Mouse (Mus musculus): Measurements from ENCODE around the gene Thap3.
A peak's percentile ranks its signal among the peaks of the same experiment; 100 is the strongest.
"Not testable (repeated sequence)": the region's sequence is repeated elsewhere in the genome, so short reads cannot be mapped to it uniquely, and the experiment has no call there.

Gene Thap3

DNA sequence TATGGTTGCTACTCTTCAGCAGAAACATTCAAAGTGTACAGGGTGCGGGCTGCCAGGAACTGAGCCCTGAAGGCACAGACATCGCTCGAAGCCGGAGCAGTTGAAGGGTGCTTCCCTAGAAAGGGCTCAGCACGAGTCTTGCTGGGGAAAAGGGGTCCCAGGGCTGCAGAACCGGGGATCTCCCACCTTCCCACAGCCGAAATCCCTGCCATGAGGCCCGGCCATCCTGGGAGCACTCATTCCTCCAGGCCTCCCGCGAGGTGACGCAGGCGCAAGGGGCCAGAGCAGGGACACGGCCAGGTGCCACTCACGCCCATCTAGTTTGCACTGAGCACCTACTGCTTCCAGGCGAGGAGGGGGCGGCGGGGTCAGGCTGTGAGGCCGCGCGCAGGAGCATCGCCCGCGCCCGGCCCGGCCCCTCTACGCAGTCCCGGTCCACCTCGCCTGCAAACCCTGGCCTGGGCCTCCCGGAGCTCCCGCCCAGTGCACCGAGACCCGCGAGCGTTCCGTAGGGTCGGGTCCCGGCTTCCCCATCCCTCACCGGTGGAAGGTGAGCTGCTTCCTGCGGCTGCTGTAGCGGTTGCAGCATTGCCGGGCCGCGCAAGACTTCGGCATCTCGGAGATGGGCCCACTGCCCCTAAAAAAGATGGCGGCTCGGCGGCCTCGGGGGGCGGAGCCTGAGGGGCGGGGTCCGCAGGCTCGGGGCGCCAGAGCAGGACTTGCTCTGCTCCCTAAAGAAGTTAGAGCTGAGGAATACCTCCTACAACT lies at the start of gene Thap3:
Thap3 (minus strand) TSS at position 656 of the 768 bp plus-strand sequence.
- DNase-seq, result peak; percentile 91

DNA sequence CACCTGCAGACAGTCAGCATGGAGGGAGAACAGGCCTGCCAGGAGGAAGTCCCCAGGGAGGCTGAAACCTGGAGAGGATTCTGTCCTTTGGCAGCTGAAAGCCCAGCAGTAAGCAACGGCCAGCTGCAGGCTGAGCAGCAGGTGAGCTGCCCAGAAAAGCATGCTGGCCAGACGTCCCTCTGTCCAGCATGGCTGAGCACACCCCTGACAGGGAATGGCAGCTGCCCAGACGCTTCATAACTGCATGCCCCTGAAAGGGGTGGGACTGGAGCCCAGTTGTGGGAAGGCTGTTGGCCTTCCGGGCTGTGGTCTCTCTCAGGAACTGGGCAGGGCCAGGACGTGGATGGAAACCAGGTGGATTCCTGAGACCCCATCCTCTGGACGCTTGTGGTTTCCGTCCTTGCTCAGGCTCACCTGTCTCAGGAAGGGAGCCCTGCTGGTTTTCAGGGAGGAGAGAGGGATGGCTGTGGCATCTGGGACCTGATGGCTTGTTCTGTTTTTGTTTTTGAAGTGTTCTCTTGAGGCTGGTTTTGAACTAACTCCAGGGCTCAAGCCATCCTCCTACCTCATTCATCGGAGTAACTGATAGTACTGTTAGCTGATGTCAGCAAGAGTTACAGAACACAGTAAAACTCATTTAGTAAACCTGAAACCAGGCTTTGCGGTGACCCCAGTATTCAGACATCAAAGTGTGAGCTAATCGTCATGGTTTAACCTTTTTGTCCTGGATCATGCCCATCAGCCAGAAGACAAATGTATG lies 49.6 kb upstream of the Thap3 start, which contains the start of gene Tas1r1:
Tas1r1 (minus strand) TSS at position 344 of the 760 bp plus-strand sequence.
- no peak for DNase-seq

DNA sequence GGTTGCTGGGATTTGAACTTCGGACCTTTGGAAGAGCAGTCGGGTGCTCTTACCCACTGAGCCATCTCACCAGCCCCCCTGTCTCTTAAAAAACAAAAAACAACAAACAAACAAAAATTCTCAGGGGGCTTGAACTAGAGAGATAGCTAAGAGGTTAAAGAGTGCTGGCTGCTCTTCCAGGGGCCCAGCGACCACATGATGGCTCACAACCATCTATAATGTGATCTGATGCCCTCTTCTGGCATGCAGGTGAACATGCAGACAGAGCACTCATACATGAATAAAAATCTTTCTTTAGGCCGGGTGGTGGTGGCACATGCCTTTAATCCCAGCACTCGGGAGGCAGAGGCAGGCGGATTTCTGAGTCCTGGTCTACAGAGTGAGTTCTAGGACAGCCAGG lies 47.7 kb upstream of the Thap3 start:
- DNase-seq, result not testable (repeated sequence)

DNA sequence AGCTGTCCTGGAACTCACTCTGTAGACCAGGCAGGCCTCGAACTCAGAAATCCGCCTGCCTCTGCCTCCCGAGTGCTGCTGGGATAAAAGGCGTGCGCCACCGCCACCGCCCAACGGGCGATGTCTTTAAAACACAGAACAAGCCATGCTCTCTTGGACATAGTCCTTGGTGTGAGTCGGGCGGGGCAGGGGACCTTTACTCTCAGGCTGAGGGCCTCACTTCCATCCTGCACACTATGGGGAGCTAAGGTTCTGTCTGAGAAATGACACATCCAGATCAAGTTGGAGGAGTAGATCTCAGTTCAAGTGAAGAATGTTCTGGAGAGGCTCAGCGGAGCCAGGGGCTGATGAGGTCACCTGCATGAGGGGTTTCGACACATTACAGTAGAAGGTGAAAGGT lies 44.1 kb upstream of the Thap3 start:
- DNase-seq, result no peak

DNA sequence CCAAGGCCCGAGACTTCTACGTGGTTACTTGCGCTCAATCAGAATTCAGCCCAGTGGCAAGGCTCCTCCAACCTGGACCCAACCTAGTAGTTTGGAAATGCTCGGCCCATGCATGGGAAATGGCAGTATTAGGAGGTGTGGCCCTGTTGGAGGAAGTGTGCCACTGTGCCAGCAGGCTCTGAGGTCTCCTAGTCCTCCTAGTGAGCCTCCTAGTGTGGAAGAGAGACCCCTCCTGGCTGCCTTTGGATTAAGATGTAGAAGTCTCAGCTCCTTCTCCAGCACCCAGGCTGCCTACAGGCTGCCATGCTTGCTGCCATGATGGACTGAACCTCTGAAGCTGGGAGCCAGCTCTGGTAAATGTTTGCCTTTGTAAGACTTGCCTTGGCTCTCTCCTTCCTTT lies 41.2 kb upstream of the Thap3 start:
- no peak for DNase-seq

DNA sequence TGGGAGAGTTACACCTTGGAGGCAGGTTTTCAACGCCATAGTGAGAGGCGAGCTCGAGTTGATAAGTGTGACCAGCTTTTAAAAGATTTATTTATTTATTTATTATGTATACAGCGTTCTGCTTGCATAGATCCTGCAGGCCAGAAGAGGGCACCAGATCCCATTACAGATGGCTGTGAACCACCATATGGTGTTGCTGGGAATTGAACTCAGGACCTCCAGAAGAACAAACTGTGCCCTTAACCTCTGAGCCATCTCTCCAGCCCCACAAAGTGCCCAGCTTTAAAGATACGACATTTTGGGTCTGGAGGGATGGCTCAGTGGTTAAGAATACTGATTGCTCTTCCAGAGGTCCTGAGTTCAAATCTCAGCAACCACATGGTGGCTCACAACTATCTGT lies 40.3 kb upstream of the Thap3 start:
- DNase-seq, result peak; percentile 30

DNA sequence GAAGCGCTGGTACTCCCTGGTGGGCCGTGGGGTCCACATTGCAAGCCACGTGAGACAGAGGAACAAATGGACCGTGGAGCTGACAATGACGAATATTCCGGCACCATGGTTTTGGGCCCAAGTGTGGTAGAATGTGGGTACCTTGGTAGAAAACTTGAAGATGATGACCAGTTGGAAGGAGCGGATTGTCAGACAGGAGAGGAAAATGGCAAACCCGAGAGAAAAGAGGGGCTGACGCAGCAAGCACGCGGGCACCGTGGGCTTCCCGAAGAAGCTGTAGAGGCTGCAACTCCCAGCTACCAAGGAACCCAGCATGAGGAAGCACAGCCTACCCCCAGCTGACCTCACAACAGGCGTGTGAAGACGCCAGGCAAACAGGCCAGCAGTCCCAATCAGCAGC lies 39.7 kb upstream of the Thap3 start:
- DNase-seq, result no peak

DNA sequence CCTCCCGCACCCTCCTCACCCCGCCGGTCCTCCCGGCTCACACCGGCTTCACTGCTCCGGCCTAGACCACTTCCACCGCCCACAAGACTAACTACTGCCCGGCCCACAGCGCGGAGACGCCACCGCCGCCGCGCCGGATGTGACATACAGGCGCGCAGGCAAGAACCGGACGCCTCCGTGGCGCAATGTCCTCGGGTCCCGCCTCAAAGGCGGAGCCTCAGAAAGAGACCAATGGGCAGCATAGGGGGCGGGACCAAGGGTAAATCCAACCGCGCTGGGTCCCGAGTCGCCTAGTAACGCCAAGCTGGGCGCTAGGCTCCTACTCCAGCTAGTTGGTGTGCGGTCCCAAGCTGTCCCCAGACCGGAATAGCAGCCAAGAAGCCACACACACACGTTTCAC lies 38.7 kb upstream of the Thap3 start, which contains the start of gene Zbtb48:
Zbtb48 (minus strand) TSS at position 148 of the 400 bp plus-strand sequence.
- peak; percentile 95 for DNase-seq

DNA sequence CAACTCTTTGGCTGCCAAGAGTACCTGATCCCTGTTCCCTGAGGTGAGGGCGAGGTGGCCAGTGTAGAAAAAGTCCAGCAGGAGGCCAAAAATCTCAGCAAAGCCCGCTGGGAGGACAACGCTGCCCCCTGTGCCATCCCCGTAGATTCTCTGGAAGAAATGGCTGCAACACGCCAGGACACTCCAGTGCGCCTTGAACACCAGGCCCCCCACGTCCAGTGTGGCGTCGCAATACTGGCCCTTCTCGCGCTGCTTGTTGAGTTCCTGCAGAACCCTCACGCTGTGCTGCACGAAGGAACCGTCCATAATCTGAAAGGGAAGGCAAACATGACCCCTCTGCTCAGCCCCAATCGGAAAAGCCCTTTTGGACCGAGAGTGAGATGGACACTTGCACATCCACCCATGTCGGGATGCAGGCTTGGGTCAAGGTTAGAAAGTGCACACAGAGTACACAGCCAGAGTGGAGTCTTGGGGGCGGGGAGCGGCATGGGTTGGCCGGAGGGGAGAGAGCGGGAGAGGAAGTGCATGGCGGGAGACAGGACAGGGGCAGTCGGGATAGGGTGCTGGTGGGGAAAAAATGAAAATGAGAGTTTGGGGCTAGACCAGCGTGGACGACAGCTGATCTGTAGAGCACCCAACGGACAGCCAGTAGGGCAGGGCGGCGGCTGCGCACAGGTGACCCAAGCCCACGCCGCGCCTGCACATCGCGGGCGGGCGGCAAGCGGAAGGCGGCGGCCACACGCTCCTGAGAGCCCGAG lies 38.1 kb upstream of the Thap3 start:
- no peak for DNase-seq

DNA sequence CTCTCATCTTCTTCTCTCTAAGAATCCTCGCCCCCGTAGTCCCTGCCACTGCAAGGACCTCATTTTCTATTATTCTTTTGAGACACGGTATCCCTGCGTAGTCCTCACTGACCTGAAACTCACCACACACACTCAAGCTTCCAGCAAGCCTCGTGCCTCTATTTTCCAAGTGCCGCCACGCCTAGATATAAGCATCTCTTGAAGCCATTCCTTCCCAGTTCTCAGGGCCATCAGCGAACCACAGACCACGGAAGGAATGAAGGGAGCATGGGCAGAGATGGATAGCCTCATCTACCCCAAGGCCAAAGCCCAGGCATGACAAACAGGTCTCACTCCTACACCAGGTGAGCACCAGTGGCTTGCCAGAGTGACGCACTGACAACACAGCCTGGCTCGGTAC lies 35.7 kb upstream of the Thap3 start:
- DNase-seq, result no peak

DNA sequence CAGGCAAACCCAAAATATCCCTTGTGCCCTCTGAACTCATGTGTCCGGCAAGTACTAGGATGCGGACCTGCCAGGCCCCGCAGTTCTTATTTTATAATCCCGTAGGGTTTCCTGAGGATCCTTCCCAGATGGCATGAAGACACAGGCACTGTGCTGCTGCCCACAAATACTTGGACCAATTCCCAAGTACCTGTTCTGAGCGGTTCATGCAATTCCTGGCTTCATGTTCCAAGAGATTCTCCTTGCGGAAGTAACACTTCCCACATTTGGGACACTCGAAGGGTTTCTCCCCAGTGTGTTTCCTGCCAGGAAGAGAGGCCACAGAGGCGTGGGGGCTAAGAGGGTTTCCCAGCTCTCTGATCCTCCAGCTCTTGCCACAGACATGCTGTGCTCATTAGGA lies 33.7 kb upstream of the Thap3 start:
- no peak for DNase-seq

DNA sequence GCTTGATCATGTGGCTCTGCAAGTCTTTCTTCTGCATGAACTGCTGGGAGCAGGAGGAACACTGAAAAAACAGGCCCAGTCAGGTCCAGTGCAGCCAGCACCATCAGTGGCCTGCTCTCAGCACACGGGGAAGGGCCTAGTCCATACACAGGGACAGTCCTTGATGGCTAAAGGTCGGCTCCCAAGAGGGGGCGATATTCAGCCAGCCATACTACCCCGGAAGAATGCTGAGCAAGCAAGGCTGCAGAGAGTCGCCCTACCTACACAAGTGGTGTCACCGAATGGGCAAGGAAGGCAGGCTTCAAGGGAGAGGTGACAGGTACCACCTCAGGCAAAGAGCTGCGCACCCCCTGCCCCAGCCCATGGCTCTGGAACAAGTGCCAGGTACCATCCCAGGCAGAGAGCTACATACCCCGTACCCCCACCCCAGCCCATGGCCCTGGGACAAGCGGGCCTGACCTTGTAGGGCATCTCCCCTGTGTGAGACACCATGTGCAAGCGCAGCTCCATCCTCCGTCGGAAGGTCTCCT lies 32.8 kb upstream of the Thap3 start:
- DNase-seq, result no peak

DNA sequence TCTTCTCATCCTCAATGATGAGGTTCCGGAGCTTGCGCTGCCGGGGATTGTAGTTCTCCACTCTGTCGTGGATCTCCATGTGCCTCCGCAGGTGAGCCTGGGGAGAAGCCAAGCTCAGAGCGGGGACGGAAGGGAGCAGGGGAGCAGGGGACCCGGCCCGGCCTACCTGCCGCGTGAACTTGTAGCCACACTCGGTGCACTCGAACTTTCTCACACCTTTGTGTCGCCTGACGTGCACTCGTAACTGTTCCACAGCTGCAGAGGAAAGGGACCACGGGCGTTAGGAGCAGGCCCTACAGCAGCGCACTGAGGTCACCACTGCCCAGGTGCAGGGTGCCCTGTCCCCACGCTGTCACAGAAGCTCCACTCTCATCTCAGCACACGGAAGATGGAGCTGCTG lies 31.2 kb upstream of the Thap3 start:
- DNase-seq, result no peak

DNA sequence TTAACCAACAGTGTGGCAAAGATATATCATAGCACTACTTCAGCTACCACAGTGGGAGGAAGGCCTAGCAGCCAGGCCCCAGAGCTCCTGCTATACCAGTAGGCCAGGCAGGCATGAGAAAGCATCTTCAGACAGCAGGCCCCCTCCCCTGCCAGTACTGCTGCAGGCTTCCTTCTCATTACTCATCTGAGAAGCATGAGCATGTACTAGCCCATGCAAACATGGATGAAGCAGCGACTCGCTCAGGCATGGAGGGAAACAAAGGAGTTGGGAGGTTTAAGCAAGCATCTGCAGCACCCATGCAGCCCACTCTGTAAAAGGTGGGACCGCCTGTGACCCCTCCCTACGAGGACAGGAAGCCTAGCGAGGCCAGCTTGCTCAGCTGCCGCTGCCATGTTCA lies 30.3 kb upstream of the Thap3 start:
- DNase-seq, result no peak

DNA sequence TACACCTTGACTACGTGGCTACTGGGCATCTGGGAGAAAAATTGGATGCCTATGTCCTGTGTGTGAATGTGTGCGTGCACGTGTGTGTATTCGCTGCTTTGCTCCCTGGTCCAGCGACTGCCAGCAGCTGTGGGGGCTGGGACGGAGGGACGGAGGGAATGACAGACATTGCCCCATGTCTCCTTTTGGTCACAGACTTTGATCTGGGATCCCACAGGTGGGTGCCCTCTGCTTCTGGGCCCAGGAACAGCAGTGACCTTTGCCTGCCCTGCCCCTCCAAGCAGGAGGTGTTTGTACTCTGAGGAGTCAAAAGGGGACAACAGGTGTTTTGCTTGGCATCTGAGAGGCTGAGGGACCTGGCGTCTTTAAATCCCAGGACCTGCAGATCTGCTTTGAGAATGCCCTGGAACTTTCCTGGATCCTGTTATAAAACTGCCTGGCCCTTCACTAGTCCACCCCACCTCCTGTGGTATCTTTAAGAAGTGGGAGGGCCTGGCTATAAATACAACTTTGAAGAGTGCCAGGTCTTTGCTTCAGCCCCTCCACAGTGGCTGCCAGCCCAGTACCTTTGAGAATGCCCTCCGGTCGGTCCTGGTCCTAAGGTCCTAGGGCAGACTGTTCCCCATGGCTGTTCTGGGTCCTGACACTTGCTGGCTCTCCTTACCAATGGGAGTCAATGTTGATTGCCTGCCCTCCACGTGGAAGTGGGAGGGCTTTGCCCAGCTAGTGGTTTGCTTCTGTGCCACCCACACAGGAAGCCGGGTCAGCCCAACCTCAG lies 24.4 kb upstream of the Thap3 start:
- DNase-seq, result no peak

DNA sequence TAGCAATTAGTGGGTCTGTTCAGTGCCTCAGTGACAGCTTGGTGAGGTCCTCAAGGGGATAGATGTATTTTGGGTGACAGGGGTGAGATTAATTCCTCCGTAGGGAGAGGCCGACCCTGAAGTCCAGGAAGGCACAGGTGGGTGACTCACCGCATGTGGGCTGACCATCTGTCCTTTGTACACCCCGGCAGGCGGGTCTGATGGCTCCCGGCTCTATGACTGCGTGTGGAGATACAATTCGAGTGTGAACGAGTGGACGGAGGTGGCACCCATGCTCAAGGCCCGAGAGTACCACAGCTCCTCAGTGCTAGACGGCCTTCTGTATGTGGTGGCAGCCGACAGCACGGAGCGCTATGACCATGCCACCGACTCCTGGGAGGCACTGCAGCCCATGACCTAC lies 23.3 kb upstream of the Thap3 start:
- no peak for DNase-seq

DNA sequence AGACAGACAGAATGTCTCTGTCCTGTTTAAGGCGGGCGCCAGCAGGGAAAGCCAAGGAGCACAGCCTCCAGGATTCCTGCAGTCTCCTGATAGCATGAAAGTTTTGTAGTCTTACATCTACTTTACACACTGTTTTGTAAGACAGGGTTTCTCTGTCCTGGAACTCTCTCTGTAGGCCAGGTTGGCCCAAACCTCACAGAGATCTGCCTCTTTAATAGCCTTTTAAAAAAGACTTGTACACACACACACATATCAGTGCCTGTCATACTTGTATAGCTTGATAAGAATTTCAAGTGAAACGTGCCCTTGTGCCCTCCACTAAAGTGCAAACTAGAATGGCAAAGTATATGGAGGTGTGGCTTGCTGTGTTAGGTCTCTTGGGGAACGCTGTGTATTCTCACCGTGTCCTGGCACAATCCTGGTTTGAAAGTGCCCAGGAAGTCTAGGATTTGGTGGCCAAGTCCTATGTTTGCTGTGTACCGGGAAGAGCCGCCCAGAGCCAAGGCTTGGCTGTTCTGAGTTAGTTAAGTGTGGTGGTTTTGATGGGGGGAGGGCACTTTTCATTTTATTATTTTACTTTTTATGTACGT lies 22.5 kb upstream of the Thap3 start:
- DNase-seq, result no peak

DNA sequence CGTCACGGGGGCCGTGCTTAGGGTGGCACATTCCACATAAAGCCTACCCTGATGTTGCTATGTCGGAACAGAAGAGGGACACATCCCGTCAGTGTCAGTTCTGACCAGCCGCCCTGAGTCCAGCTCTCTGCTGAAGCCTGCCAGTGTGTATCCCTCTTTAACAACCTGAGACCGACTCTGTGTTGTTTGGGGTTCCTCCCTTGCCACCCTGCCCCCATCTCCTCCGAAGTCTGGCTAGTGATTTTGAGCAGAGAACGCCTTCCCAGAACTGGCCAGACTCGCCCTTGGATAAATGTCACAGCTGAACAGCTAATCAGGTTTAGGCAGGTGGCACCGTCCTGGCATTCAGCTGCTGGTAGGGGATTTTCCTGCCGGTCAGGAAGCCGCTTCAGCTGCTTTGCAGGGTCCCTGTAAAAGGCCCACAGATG lies 21.9 kb upstream of the Thap3 start:
- peak; percentile 12 for DNase-seq

DNA sequence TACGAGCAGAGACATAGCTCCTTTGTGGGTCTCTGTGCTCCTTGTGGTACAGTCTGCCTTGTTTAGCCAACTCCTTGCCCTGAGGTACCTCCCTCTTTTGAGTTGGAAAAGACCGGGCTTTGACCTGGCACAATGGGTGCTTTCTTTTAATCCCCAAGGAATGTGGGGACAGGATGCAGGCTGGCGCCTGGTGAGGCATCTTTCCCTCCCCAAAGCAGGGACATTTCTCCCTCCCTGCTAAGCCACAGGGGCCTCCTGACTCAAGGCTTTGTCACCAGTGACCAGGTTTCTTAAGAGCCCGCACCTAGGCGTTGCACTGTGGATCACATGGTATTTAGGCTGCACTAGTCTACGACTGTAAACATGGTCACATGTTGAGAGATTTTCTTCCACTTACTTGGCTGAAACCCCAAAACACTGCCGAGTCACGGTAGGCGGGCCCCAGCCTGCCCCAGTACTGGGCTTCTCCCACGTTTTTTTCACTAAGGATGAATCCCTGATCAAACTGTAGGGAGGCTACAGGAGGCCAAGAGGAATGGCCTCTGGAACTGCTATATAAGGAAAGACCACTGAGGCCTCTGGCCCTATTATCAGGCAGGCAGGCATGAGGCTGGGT lies 21.4 kb upstream of the Thap3 start:
- DNase-seq, result no peak

DNA sequence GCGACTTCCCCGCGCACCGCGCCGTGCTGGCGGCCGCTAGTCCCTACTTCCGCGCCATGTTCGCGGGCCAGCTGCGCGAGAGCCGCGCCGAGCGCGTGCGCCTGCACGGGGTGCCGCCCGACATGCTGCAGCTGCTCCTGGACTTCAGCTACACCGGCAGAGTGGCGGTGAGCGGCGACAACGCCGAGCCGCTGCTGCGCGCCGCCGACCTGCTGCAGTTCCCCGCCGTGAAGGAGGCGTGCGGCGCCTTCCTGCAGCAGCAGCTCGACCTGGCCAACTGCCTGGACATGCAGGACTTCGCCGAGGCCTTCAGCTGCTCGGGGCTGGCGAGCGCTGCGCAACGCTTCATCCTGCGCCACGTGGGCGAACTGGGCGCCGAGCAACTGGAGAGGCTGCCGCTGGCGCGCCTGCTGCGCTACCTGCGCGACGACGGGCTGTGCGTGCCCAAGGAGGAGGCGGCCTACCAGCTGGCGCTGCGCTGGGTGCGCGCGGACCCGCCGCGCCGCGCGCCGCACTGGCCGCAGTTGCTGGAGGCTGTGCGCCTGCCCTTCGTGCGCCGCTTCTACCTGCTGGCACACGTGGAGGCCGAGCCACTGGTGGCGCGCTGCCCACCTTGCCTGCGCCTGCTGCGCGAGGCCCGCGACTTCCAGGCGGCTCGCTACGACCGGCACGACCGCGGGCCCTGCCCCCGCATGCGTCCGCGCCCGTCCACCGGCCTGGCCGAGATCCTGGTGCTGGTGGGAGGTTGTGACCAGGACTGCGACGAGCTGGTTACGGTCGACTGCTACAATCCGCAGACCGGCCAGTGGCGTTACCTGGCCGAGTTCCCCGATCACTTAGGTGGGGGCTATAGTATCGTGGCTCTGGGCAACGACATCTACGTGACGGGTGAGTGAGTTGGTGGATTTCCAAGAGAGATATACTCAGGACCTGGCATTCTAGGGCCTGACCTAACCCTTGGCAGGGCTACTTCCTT lies 20.6 kb upstream of the Thap3 start:
- DNase-seq, result peak; percentile 59

Data from thymus, postnatal 25 days (tissue).